In genomic region chr11:11462561-11462890, GRCm38 (mm10) we compare ENCODE assay signal across 8 mouse cellular contexts. TPM values are rescaled to one million over a fixed set of nuclear protein-coding genes. Genes with fewer than 3 reads are reported as not detected.
DNase-seq lines count a peak whose midpoint lies in the region; ATAC-seq and TF ChIP-seq lines count a peak whose summit lies in the region.

No protein-coding gene starts in this region.

- DNase-seq in limb, embryonic 11.5 days (ENCODE audit: low spot score), result no peak
- DNase-seq in B cell, adult 2 months, result no peak
- no peak for DNase-seq in layer of hippocampus, adult 18-20 months (ENCODE audit: low spot score in 2 of 2)
- DNase-seq in cerebellum, postnatal 36 days, result no peak

- peak overlapping the region; percentile 52 for H3K4me2 ChIP-seq in limb, embryonic 11.5 days (ENCODE audit: low read depth, severe bottlenecking)

- no peaks in the 10 kb centered on the region for H3K27me3 ChIP-seq in megakaryocyte, embryonic 14.5 days (replicated peaks)
- no peaks in the 10 kb centered on the region for H3K27me3 ChIP-seq in erythroblast, embryonic 14.5 days (ENCODE audit: control insufficient read depth)
- H3K27me3 ChIP-seq in limb, embryonic 11.5 days (ENCODE audit: control insufficient read depth, insufficient read depth, low read length), result no peaks in the 10 kb centered on the region
- H3K27me3 ChIP-seq in small intestine, adult 2 months (ENCODE audit: control insufficient read depth, insufficient read depth, low read length), result no peaks in the 10 kb centered on the region

- 87% methylated on average over 5 of the region's 5 CpGs for WGBS in limb, embryonic 11.5 days
- WGBS in small intestine, adult 2 months, result 81% methylated on average over 5 of the region's 5 CpGs

- no peak overlapping the region for H3K27ac ChIP-seq in limb, embryonic 11.5 days (replicated peaks; ENCODE audit: low read depth, low read length)
- no peak overlapping the region for H3K27ac ChIP-seq in small intestine, adult 2 months (ENCODE audit: insufficient read depth, low read depth, low read length)

- TF ChIP-seq CTCF in small intestine, adult 2 months (IDR thresholded peaks at IDR 0.05; ENCODE audit: extremely low read depth, insufficient read length, insufficient replicate concordance, low read depth, low read length), result no peak

- no peak for ATAC-seq in megakaryocyte, adult 5-6 weeks (ENCODE audit: poor library complexity, severe bottlenecking)
- ATAC-seq in limb, embryonic 11.5 days (ENCODE audit: insufficient number of reproducible peaks, low FRiP score, low TSS enrichment, low read depth), result no peak; the same call in 1 of the 2 replicates

- no peaks in the 10 kb centered on the region for H3K36me3 ChIP-seq in megakaryocyte, embryonic 14.5 days (replicated peaks; ENCODE audit: low read length)
- no peaks in the 10 kb centered on the region for H3K36me3 ChIP-seq in erythroblast, embryonic 14.5 days (ENCODE audit: control insufficient read depth)
- H3K36me3 ChIP-seq in limb, embryonic 11.5 days (ENCODE audit: control insufficient read depth, insufficient read depth, low read length), result no peaks in the 10 kb centered on the region
- H3K36me3 ChIP-seq in small intestine, adult 2 months (ENCODE audit: control insufficient read depth, insufficient read depth, low read length), result no peaks in the 10 kb centered on the region

- H3K9ac ChIP-seq in limb, embryonic 11.5 days (ENCODE audit: low read length), result peak overlapping the region; percentile 61; the same call in 1 of the 2 replicates

- peaks cover 29% of the 10 kb centered on the region for H3K4me1 ChIP-seq in megakaryocyte, embryonic 14.5 days
- peaks cover 19% of the 10 kb centered on the region for H3K4me1 ChIP-seq in erythroblast, embryonic 14.5 days (ENCODE audit: control insufficient read depth)
- H3K4me1 ChIP-seq in limb, embryonic 11.5 days (ENCODE audit: control insufficient read depth, insufficient read depth, low read length), result no peaks in the 10 kb centered on the region
- 0 out of 2 replicates have a peak, but pooled peaks cover 6% of the 10 kb centered on the region for H3K4me1 ChIP-seq in small intestine, adult 2 months (ENCODE audit: control insufficient read depth, insufficient read depth, insufficient read length, low read length)

- H3K9me3 ChIP-seq in megakaryocyte, embryonic 14.5 days, result no peaks in the 10 kb centered on the region
- no peaks in the 10 kb centered on the region for H3K9me3 ChIP-seq in erythroblast, embryonic 14.5 days (ENCODE audit: control insufficient read depth, low read length)
- no peaks in the 10 kb centered on the region for H3K9me3 ChIP-seq in limb, embryonic 11.5 days (ENCODE audit: control insufficient read depth, low read length)

- peak overlapping the region; percentile 98 for H3K4me3 ChIP-seq in megakaryocyte, embryonic 14.5 days (replicated peaks)
- H3K4me3 ChIP-seq in erythroblast, embryonic 14.5 days (replicated peaks), result peak overlapping the region; percentile 88
- H3K4me3 ChIP-seq in limb, embryonic 11.5 days (ENCODE audit: low read depth, low read length), result peak overlapping the region; percentile 44
- peak overlapping the region; percentile 62; the same call in 1 of the 2 replicates for H3K4me3 ChIP-seq in small intestine, adult 2 months (ENCODE audit: low read depth, low read length)

- no peak for TF ChIP-seq POLR2A in small intestine, adult 2 months (IDR thresholded peaks at IDR 0.05; ENCODE audit: low read depth, low read length)

RNA-seq across cellular contexts. Expression of gene Zpbp, which starts 0.3 kb away (rescaled TPM):
- not detected in 2 replicates for polyA plus RNA-seq in megakaryocyte, embryonic 14.5 days (2012; ENCODE audit: insufficient read depth, low replicate concordance)
- total RNA-seq in megakaryocyte, adult 5-6 weeks (2015), result 0.66 and 0.89 TPM in 2 replicates
- total RNA-seq in megakaryocyte, adult 5-6 weeks (2017), result 0.20 and 0.33 TPM in 2 replicates
- not detected in 2 replicates for polyA plus RNA-seq in erythroblast, embryonic 14.5 days (2012)
- polyA plus RNA-seq in limb, embryonic 11.5 days (2014; fragmentation: Nextera tagmentation; extraction: Ambion mirVana), result 0.41 and 0.83 TPM in 2 replicates
- not detected in 2 replicates for polyA plus RNA-seq in small intestine, adult 2 months (2012; rRNA removed)
- total RNA-seq in layer of hippocampus, adult 18-20 months (2021), result under 1 TPM; 0.69 to 0.79 TPM

RNA-seq across cellular contexts. Expression of gene Spata48, which starts 0.6 kb away (rescaled TPM):
- 6.8 and 25.8 TPM in 2 replicates for polyA plus RNA-seq in megakaryocyte, embryonic 14.5 days (2012; ENCODE audit: insufficient read depth, low replicate concordance)
- total RNA-seq in megakaryocyte, adult 5-6 weeks (2015), result 0.89 and 1.6 TPM in 2 replicates
- 0.33 and 1.1 TPM in 2 replicates for total RNA-seq in megakaryocyte, adult 5-6 weeks (2017)
- polyA plus RNA-seq in erythroblast, embryonic 14.5 days (2012), result 0.16 and 0.26 TPM in 2 replicates
- 2.5 and 3.2 TPM in 2 replicates for polyA plus RNA-seq in limb, embryonic 11.5 days (2014; fragmentation: Nextera tagmentation; extraction: Ambion mirVana)
- polyA plus RNA-seq in small intestine, adult 2 months (2012; rRNA removed), result not detected in 2 replicates
- 1 to 10 TPM in 1 of 2 experiments, under 1 TPM in 1; 0.91 to 2.0 TPM for total RNA-seq in layer of hippocampus, adult 18-20 months (2021)

Comparison
In these comparisons a context has a peak if more than half of its experiments do, and no peak if none do; other contexts are left out.
1. H3K4me3 ChIP-seq: peak in every context shown above with its lines; median percentile 98 in megakaryocyte, embryonic 14.5 days; 88 in erythroblast, embryonic 14.5 days; 62 in small intestine, adult 2 months; 44 in limb, embryonic 11.5 days.